Mouse (Mus musculus): ENCODE measurements around the gene Oser1. TPM values are rescaled to one million over a fixed set of nuclear protein-coding genes. Genes with fewer than 3 reads are reported as not detected.

Gene Oser1
- total RNA-seq, 2 experiments from 2014 or later: 21.0 to 21.6 TPM

GRCm38 (mm10) chr2:163364785-163365541 lies 59.5 kb downstream of the Oser1 start:
- DNase-seq (ENCODE audit: low spot score): no peak
- intact Hi-C loops (cut with DNase I): no loop called here

DNA sequence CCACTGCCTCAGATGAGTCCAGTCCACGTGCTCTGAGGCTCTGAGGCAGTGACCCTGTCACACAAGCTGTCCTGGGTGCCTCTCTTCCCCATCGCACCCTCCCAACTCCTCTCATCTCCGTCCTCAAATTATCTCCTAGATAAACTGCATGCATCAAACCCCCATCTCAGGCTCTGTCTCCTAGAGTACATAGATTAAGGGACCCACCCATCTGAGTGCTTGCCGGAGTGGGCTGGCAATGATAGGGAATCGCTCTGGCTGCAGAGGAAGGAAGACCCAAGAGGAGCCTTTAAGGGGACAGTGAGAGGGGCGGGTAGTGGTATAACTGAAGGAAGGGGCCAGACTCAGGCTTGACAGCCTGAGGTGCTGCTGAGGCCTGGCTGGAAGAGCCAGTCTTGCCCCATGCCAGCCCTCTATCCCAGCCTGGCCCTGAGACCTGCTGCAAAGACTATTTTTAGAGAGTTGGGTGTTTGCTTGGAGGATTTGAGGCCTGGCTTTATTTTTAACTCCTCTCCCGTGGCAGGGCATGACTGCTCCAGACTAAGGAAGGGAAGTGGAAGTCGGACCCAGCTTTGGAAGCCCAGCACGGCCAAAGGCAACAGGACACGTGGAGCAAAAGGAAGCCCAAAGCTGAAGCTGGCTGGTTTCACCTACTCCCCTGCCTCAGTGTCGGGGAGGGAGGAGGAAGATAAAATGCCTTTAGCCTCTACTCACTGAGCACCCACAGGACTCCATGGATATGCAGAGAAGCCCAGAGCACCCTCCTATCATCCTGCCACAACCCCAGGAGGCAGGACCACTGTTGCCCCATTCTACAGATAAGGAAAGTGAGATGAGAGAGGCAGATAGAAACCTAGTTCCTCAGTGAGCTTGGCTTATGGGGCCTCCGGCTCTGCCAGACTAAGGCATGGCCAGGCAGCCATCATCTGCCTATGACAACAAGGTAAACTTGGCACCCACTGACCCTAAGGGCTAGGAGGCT lies 61.3 kb downstream of the Oser1 start:
- intact Hi-C loops (cut with DNase I): no loop called here
- no peak for DNase-seq (ENCODE audit: low spot score)

DNA sequence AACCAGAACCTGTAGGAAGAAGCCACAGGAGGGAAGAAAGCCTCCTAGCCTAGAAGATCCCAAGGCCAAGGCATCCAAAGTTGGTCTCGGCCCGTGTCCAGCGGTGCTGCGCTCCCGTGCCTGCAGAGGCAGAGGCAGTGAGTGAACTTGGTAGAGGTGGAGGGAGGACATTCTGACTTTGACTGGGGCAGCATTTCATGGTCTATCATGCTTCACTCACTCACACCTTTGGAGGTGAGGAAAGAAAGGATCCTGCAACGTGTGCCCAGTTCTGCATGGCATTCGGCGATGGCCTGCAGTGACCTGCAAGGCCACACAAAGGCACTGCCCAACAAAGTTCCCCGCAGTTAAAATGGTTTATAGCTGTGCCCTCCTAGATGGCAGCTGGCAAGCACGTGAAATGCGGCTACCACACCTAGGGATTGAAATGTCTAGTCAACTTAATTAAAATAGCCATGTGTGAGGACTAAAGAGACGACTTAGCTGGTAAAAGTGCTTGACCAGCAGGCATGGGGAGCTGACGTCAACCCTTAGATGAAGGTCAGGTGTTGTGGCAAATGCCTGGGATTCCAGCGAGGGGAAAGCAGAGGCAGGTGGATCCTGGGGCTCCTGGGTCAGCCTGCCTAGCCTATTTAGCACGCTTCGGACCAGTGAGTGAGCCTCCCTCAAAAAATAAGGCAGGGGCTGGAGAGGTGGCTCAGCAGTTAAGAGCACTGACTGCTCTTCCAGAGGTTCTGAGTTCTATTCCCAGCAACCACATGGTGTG lies 63.5 kb downstream of the Oser1 start:
- intact Hi-C loops (cut with DNase I): no loop called here
- no peak for DNase-seq (ENCODE audit: low spot score)

GRCm38 (mm10) chr2:163359253-163359652 lies 65.2 kb downstream of the Oser1 start:
- intact Hi-C loops (cut with DNase I): no loop called here
- no peak for DNase-seq (ENCODE audit: low spot score)

GRCm38 (mm10) chr2:163358662-163359061 lies 65.8 kb downstream of the Oser1 start:
- intact Hi-C loops (cut with DNase I): no loop called here
- DNase-seq (ENCODE audit: low spot score): no peak

GRCm38 (mm10) chr2:163356113-163356840 lies 68.2 kb downstream of the Oser1 start:
- intact Hi-C loops (cut with DNase I): no loop called here
- DNase-seq (ENCODE audit: low spot score): no peak

Other genes with a start within 250 kb of the Oser1 start
- 1 to 10 TPM; 1.3 to 2.0 TPM for gene Tox2, start 221.6 kb downstream of the Oser1 start, total RNA-seq (2021)
- gene Jph2, start 26.7 kb downstream of the Oser1 start, total RNA-seq (2021): 100 to 1,000 TPM; 374 to 418 TPM
- gene Gdap1l1, start 13.8 kb upstream of the Oser1 start, total RNA-seq (2021): not detected
- 100 to 1,000 TPM; 174 to 182 TPM for gene Fitm2, start 47.9 kb upstream of the Oser1 start, total RNA-seq (2021)
- gene R3hdml, start 67.6 kb upstream of the Oser1 start, total RNA-seq (2021): not detected
- not detected for gene Hnf4a, start 82.1 kb upstream of the Oser1 start, total RNA-seq (2021)
- 1 to 10 TPM; 7.9 to 9.7 TPM for gene Ttpal, start 177.6 kb upstream of the Oser1 start, total RNA-seq (2021)
- gene Serinc3, start 220.4 kb upstream of the Oser1 start, total RNA-seq (2021): 100 to 1,000 TPM; 291 to 357 TPM
- gene Pkig, start 233.7 kb upstream of the Oser1 start, total RNA-seq (2021): 100 to 1,000 TPM; 211 to 235 TPM

Measured in heart, postnatal 25 days (tissue).